Mouse (Mus musculus) olfactory bulb, adult 2 months (tissue): Measurements from ENCODE around the gene Med11.

ENCODE experiments used
- CTCF ChIP-seq: fragments of 200-500 bp; IDR thresholded peaks from 2 replicates; pipeline ENCODE4 v1.5.1; 2012; ENCODE audit warnings: low read depth, mild to moderate bottlenecking, low read length, moderate library complexity; ENCODE audit not compliant: insufficient read depth
- POLR2A ChIP-seq: fragments of 200-500 bp; IDR thresholded peaks from 2 replicates; pipeline ENCODE4 v1.6.1; 2012; ENCODE audit warnings: mild to moderate bottlenecking, low read depth, low read length, moderate library complexity; ENCODE audit not compliant: insufficient read depth

GRCm38 (mm10) chr11:70469764-70470163 is 18.0 kb downstream of the Med11 start:
- TF ChIP-seq POLR2A (no peak), CTCF (no peak)
